Mouse (Mus musculus): ENCODE measurements around the gene 1300017J02Rik.
A peak's percentile ranks its signal among the peaks of the same experiment; 100 is the strongest.
"Not testable (repeated sequence)": the region's sequence is repeated elsewhere in the genome, so short reads cannot be mapped to it uniquely, and the experiment has no call there.

1300017J02Rik gene

DNA sequence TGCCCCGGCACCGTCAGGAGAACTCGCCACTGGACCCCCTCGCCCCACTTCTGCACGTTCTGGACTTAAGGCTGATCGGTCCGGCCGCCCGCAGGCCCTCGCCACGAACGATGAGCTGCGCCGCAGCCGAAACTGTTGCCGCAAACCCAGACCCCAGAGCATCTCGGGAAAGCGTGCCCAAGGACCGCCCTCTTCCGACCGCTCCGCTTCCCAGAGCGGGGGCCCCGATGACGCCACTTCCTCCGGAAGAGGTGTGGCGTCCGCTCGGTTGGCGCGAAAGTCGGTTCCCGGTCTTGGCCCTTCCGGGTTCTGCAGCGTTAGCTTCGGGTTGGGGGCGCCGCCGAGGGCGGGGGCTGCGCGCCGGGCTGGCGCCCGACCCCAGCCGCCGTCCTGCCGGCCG, at the start of gene 1300017J02Rik, which contains the start of gene Topbp1:
Gene 1300017J02Rik (minus strand): TSS at position 156 of the 400 bp plus-strand sequence.
Gene Topbp1 (plus strand): TSS at position 289 of the 400 bp plus-strand sequence.
- peak; percentile 90 for DNase-seq

DNA sequence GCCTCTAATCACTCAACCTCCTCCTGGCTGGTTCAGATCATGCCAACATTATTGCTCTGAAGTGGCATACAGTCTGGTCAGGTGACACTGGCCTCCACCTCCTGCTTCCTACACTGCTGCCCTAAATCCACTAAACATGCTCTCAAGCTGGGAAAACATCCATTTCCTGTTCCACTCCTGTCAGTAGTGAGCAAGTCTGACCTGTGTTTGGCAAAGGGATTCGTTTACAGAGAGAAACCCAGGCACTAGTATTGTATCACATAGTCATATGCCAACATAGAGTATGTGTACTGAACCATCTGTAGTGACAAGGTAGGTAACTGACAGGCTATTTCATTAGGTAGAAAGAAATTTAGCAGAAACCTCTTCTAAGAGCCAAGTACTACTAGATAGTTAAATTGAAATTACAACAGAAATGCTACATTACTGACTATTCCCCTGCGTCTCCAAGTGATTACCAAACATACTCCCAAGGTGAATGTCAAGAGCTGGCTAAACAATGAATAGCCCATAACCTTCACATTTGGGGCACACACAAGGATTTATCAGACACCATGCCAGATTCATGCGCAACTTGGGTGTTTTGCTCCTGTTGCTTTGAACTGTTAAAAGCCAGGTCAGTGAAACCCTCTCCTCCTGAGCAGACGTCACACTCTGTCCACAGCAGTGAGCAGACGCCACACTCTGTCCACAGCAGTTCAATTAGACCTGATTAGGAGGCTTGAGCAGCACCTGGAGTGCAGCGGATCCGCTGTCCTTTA, 48.8 kb upstream of the 1300017J02Rik start:
- DNase-seq: not testable (repeated sequence)

GRCm38 (mm10) chr9:103348791-103349190, 43.9 kb upstream of the 1300017J02Rik start:
- DNase-seq: no peak

- no peak for DNase-seq
Observed at GRCm38 (mm10) chr9:103347996-103348490, 43.2 kb upstream of the 1300017J02Rik start.

- DNase-seq: no peak
Observed at GRCm38 (mm10) chr9:103347045-103347444, 42.2 kb upstream of the 1300017J02Rik start.

DNA sequence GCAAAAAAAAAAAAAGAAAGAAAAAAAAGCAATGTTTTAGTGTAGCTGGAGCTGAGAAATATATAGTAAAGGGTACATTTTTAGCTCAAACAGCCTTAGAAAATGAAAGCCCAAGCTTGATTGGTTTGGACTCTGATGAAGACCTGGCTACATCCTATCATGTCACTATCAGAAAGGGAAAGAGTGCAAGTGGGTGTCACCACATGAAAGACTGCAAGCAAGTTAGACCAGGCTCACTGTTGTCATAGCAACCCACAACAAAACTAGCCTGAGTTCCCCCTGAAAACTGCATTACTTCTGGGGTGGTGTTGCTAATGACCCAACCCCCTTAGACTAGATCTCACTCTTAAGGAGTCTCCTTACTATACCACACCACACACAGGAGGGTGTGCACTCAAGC, 32.0 kb upstream of the 1300017J02Rik start:
- no peak for DNase-seq

GRCm38 (mm10) chr9:103332663-103333062, 27.8 kb upstream of the 1300017J02Rik start:
- no peak for DNase-seq

- no peak for DNase-seq
Observed at GRCm38 (mm10) chr9:103326449-103326848, 21.6 kb upstream of the 1300017J02Rik start.

DNA sequence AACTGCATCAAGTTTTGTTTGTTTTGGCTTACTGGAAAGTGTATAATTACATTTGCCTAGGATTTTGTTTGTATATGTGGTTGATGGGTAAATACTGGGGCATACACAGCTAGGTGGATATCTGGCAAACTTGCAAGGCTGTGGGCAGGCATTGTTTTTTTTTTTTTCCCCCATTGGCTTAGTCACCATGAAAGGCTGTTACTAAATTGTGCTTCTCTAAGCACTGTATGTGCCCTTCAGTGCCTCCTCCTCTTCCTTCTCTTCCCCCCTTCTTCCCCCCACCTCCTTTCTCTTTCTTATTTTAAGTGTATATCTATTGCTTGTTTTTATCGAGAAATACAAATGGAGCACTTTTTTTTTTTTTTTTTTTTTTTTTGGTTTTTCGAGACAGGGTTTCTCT, 19.8 kb upstream of the 1300017J02Rik start:
- DNase-seq: no peak

- no peak for DNase-seq
Observed at GRCm38 (mm10) chr9:103309832-103310231, 5.0 kb upstream of the 1300017J02Rik start.

DNA sequence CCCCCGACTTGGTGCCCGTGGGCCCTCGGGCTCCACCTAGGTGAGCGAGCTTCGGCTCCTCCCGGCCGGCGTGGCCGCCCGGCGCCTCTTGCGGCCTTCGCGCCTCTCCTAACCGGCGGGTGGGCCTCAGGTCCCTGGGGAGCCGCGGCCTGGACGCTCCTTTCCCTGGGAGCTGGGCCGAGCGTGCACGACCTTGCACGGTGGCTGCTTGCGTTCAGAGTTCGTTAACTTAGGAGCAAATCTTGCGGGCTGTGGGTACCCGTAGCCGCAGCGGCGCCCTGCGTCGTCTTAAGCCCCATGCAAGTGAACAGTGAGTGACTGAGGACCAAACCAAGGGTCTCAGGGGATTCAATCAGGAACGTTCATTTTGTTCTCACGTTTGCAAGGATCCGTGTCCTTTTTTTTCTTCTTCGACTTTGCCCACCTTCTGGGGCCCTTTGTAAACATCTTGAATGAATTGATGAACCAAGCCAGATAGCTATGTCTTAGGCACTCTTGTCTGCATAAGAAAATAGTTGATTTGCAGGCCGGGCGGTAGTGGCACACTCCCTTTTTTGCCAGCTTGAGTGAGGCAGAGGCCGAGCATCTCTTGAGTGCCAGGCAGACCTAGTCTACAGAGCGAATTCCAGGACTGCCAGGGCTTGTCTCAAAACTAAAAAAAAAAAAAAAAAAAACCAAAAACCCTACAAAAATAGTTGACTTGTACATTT, 605 bp upstream of the 1300017J02Rik start:
- DNase-seq: no peak

- peak; percentile 61 for DNase-seq
Observed at GRCm38 (mm10) chr9:103302666-103303065, 2.2 kb downstream of the 1300017J02Rik start.

DNA sequence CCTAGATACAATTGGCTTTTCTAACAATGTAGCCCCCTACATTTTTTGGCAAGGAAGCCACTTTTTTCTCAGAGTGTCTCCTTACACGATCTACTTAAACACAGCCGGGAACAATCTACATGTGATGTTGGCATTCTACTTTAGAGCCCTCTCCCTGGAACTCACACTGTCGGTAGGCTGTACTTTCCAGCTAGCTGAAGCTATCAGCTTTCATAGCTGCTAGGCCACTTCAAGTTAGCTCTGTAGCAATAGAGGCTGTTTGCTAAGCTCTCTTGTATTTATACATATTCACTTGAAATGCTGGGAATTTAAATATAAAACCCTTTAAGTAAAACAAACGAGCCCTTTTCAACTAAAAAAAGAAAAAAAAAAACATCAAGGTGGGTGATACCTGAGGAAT, 2.6 kb downstream of the 1300017J02Rik start:
- DNase-seq: no peak

DNA sequence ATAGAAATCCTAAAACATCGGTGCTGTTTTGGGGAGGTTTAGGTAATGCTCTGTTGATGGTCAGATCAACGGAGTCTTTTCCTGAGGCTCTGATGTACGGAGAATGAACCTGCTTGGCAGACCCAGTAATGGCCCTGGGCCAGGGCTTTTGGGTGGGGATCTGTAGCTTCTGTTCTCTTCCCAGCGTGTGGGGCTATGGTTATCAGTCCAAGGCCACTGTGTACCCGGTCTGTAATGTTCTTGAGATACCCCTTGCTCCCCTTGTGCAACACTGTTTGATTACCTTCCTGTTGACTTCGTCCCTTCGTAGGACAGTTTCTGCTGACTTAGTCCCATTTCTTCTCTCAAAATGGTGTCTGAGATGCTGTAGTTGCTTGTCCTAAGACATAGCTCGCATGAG, 3.8 kb downstream of the 1300017J02Rik start:
- DNase-seq: no peak

- no peak for DNase-seq
Observed at GRCm38 (mm10) chr9:103294507-103294906, 10.4 kb downstream of the 1300017J02Rik start.

GRCm38 (mm10) chr9:103288489-103289180, 16.2 kb downstream of the 1300017J02Rik start:
- DNase-seq: no peak

DNA sequence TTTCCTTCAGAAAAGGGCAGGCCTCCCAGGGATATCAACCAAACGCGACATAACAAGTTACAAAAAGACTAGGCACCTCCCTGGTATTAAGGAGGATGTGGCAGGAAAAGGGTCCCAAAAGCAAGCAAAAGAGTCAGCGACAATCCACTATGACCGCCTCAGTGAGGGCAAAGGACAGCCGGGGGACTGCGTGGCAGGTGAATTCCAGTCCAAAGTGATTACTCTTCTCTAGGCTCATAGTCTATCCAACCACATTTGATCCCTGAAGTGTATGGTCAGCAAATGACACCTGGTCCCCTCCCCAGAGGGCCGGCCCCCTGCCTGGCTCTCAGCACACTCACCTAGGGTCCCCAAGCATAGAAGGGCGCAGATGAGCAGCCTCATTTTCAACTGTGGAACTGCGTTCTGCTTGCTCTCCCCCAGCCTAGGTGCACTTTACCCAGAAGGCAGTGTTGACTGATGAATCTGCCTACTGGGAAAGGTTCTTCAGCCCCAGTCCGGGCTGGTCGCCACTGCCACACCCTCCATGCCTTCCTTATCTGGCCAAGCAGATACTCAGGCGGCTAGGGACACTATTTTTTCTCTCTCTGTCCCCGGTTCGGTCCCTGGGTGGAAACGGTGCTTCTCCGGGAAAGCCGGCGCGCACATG, 16.9 kb downstream of the 1300017J02Rik start:
- DNase-seq: no peak

DNA sequence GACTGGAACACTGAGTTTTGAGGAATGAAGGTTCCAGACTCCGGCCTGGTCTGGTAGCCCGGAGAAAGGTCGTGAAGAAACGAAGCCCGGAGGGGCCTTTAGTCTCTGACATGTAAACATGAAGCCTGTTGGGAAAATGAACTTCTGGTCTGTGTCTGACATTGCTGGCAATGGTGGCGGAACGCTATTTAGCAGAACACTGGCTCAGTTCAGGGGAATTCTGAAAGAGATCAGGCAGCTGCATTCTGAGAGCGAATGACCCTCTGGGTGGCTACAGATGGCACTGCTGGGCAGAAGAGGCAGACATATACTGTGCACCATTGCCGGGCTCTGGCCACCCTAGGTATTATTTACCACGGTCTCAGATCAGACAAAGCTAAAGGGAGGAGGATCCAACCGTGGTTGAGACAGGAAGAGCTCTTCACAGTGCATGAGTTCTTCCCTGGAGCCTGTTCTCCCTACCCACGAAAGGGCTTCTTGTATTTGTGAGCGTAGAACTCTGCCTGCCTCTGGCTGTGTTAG, 17.9 kb downstream of the 1300017J02Rik start:
- peak; percentile 10 for DNase-seq

DNA sequence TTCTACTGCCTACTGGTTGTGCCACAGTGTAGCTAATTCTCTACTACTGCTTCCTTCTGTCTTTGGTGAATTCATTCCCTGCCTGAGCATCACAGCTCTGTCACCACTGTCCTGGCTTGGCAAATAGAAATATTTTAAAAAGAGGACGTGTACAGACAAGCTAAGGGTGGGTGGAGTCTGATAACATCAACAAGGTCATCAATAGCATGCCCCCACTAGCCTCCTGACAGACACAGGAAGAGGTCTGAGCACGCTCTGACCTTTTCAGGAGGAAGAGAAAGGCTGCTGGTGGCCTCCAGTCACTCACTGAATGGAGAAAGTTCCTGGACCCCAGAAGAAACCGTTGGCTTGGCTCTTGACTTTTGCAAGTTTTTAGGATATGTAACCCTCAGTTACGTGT, 18.5 kb downstream of the 1300017J02Rik start:
- no peak for DNase-seq

GRCm38 (mm10) chr9:103276876-103277275, 28.0 kb downstream of the 1300017J02Rik start:
- DNase-seq: no peak

DNA sequence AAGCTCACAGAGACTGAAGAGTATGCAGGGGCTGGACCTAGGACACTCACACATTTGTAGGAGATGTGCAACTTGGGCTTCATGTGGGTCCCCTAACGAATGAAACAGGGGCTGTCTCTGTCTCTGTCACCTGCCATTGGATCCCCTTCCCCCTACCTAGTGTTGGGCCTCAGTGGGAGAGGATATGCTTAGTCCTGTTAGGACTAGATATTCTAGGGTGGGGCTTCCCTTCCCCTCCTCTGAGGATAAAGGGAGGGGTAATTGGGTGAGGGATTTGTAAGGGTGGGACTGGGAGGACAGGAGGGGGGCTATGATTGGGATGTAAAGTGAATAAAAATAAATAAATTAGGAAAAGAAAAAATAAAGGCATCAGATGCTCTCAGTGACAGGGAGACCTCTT, 29.2 kb downstream of the 1300017J02Rik start:
- DNase-seq: no peak

DNA sequence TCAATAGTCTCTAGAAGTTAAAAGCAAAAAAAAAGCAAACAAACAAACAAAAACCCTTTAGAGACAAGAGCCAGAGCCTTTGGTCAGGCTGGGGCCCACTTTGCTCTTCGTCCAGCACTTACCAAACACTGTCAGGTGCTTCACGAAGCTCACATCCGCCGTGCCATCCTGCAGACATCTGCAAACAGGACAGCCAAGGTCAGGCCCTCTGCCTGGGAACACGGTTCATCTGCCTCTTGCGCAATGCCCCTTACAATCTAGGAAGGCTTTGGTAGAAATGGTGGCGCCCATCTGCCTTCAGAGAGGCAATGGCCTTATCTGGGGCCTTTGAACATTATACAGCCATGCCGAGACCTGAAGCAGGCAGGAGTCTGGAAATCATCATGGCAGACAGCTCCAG, 30.1 kb downstream of the 1300017J02Rik start:
- no peak for DNase-seq

- DNase-seq: no peak
Observed at GRCm38 (mm10) chr9:103271104-103271503, 33.8 kb downstream of the 1300017J02Rik start.

Measured in layer of hippocampus, adult 9-11 months (tissue).